Mouse (Mus musculus) liver, embryonic 14.5 days (tissue): Measurements from ENCODE around the gene Letmd1. TPM values are rescaled to one million over a fixed set of nuclear protein-coding genes. Genes with fewer than 3 reads are reported as not detected.

Experiments
- ATAC-seq: fragments of 200-750 bp; cut with Nextera tagmentation; 2 replicates; pipeline ENCODE4 v1.8.0; 2017; ENCODE audit warnings: moderate number of reproducible peaks, mild to moderate bottlenecking, moderate library complexity; ENCODE audit not compliant: insufficient read depth
- DNase-seq, 3 experiments: peaks; one replicate each; pipeline ENCODE4 v3.0.0-alpha.2; 2012 to 2013; ENCODE audit warnings: low read depth in 3 of 3, low spot score in 3 of 3
- H3K27ac ChIP-seq: fragments of 300-500 bp; sonication (generic); 2 replicates; pipeline ENCODE4 v1.5.1; 2014; ENCODE audit warnings: moderate library complexity, mild to moderate bottlenecking, control low read depth, inconsistent platforms
- H3K27me3 ChIP-seq: fragments of 300-500 bp; sonication (generic); 2 replicates; pipeline ENCODE4 v1.6.1; 2014; ENCODE audit warnings: mild to moderate bottlenecking, low read length, moderate library complexity; ENCODE audit not compliant: control insufficient read depth, insufficient read depth
- H3K36me3 ChIP-seq: fragments of 300-500 bp; sonication (generic); replicated peaks from 2 replicates; pipeline ENCODE4 v1.6.1; 2014; ENCODE audit warnings: low read depth; ENCODE audit not compliant: control insufficient read depth, insufficient read depth
- H3K4me1 ChIP-seq, 2 experiments: fragments of 200-500 bp in 1 of 2; fragments of 300-500 bp in 1 of 2; sonication (generic) in 1 of 2; replicated peaks; 2 replicates each; pipeline ENCODE4 v1.6.1; 2012 to 2014; ENCODE audit warnings: antibody characterized with exemption in 1 of 2, inconsistent platforms in 1 of 2, low read length in 1 of 2; ENCODE audit not compliant: control insufficient read depth in 2 of 2, insufficient read depth in 2 of 2
- H3K4me2 ChIP-seq: fragments of 300-500 bp; sonication (generic); 2 replicates; pipeline ENCODE4 v1.6.1; 2014; ENCODE audit warnings: low read depth, mild to moderate bottlenecking, control low read depth, moderate library complexity
- H3K4me3 ChIP-seq, 2 experiments: fragments of 200-500 bp in 1 of 2; fragments of 300-500 bp in 1 of 2; sonication (generic) in 1 of 2; 2 replicates each; pipeline ENCODE4 v1.5.1; 2012 to 2014; ENCODE audit warnings: low read depth in 2 of 2, low read length in 2 of 2, mild to moderate bottlenecking in 2 of 2, control low read depth in 1 of 2, inconsistent platforms in 1 of 2, moderate library complexity in 1 of 2; ENCODE audit not compliant: insufficient read depth in 1 of 2
- H3K9ac ChIP-seq: fragments of 300-500 bp; sonication (generic); replicated peaks from 2 replicates; pipeline ENCODE4 v1.6.1; 2014; ENCODE audit warnings: mild to moderate bottlenecking, control low read depth, moderate library complexity
- H3K9me3 ChIP-seq: fragments of 300-500 bp; sonication (generic); 2 replicates; pipeline ENCODE4 v1.6.1; 2016; ENCODE audit warnings: low read length, mixed read lengths; ENCODE audit not compliant: control insufficient read depth
- CTCF ChIP-seq: IDR thresholded peaks from 2 replicates; pipeline ENCODE4 v1.5.1; 2016; ENCODE audit warnings: antibody characterized with exemption, low read depth, control low read depth
- EP300 ChIP-seq: IDR thresholded peaks from 2 replicates; pipeline ENCODE4 v1.6.1; 2016; ENCODE audit warnings: antibody characterized with exemption, low read depth
- WGBS: fragments of 180-500 bp; shearing (Covaris S2); extraction: QIAGEN DNeasy Blood & Tissue Kit; methylation state at CpG from one replicate; pipeline ENCODE4 v1.1.7; 2014; ENCODE audit not compliant: insufficient replicate concordance; 5-methylcytosine and 5-hydroxymethylcytosine counted together
- polyA plus RNA-seq, 2 experiments: library from polyadenylated mRNA; depleted of rRNA in 1 of 2; stranded (reverse) in 1 of 2; unstranded in 1 of 2; fragments of >200 nt; fragmentation: Nextera tagmentation in 1 of 2; extraction: Ambion mirVana in 1 of 2; gene quantifications; 2 replicates each; pipeline versions ENCODE4 v1.2.1 to v1.2.3; 2012 to 2014

The Letmd1 gene
- polyA plus RNA-seq, 2 experiments, result 9.5 to 15.2 TPM

DNA sequence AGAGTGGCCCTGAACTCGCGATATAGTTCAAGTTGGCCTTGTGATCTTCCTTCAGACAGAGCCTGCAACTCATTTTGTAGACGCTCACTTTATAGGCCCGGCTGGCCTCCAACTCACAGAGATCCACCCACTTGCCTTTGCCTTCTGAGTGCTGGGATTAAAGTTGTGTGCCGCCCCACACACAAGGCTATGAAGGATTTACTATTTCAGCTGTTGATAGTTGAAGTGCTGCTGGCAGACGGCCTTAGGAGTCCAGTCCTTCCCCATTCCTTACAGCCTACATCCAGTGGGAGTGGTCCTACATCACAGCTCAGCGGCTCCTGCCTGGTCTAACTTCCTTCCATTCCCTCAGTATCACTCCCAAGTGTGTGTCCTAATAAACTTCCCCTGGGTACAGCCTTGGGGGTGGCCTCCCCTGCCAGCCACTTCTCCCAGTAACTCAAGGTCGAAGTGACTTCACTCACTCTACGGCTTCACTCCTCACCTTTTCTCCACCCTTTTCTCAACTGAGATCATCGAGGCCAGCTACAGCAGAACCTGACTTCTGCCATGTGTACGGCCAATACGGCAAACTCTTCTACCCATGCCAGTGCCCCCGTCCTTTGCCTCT, 40.4 kb upstream of the Letmd1 start:
- WGBS, result 76% methylated on average over 13 of the region's 13 CpGs
- ATAC-seq (no peak), DNase-seq (no peak)
- H3K4me1 ChIP-seq, result peaks cover 12 to 16% of the 10 kb centered on the region in 2 experiments
- TF ChIP-seq EP300 (no peak), CTCF (no peak)
- no peak overlapping the region for H3K27ac ChIP-seq
- H3K4me3 ChIP-seq, result no peak overlapping the region
- H3K9ac ChIP-seq, result no peak overlapping the region
- no peaks in the 10 kb centered on the region for H3K9me3 ChIP-seq
- no peaks in the 10 kb centered on the region for H3K36me3 ChIP-seq
- H3K27me3 ChIP-seq, result peaks cover 12% of the 10 kb centered on the region
- no peak overlapping the region for H3K4me2 ChIP-seq

DNA sequence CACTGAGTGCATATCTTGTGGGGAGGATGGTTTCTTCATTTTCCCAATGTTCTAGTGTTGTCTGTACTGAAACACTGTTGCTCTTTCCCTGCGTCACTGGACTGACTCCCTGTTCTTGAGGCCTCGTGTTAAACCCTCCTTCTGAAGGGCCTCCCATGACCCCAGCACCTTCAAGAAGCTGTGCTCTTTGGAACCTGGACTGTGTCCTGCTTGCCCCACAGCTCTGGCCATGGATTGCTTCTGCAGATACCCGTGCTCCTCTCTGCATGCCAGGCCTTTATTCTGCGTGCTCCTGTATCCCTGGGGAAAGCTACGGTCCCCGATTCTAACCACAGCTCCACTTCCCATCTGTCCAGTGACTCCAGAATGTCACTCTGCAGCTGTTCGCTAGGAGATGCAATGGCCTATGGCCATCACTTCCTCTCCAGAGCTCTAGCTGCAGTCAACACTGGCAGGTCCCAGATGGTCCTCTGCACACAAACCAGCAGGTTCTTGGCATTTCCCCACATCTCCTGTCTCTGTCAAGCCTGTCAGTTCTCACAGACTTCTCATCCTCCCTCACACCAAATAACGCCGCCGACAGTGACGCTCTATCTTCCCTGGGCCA, 38.8 kb upstream of the Letmd1 start:
- no peak overlapping the region for H3K9ac ChIP-seq
- H3K4me3 ChIP-seq, result no peak overlapping the region
- DNase-seq (no peak), ATAC-seq (no peak)
- H3K27me3 ChIP-seq, result no peaks in the 10 kb centered on the region
- peaks cover 12 to 13% of the 10 kb centered on the region in 2 experiments for H3K4me1 ChIP-seq
- WGBS, result 70% methylated on average over 11 of the region's 11 CpGs
- H3K36me3 ChIP-seq, result no peaks in the 10 kb centered on the region
- H3K27ac ChIP-seq, result no peak overlapping the region
- no peak overlapping the region for H3K4me2 ChIP-seq
- no peaks in the 10 kb centered on the region for H3K9me3 ChIP-seq
- no peak for TF ChIP-seq EP300
- no peak for TF ChIP-seq CTCF

DNA sequence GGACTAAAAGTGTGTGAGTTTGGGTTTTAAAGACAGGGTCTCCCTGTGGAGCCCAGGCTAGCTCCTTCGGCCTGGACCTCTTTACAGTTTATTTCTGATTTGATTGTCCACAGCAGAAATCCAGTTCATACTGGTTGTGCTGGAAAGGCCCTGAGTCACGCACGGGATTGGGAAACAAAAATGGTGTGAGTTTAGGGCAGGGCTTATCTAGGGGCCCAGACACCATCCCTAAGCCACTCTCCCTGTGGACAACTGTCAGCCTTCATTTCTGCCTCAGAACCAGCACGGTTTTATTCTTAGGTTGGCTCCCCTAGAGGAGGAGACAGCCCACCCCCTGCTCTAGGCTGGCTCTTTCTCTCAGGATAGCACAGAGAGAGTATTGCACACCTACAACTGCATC, 35.6 kb upstream of the Letmd1 start:
- TF ChIP-seq CTCF (no peak), EP300 (peak; percentile 66)

DNA sequence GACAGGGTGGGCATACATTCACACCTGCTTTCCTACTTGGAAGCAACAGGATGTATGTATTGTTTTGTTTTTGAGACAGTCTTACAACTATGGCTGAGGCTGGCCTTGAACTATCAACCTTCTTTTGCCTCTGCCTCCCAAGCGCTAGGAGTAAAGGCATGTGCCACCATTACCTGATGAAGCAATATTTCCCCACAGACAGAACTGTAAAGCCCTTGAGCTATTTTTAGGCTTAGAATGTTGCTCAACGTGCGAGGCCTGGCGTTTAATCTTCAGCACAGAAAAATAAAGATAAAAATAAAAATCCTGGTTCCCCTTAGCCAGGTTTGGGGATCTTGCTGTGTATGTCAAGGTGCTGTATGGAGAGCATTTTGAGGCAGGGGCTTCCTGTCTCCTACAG, 32.7 kb upstream of the Letmd1 start:
- TF ChIP-seq CTCF (no peak), EP300 (no peak)
- Histone ChIP-seq H3K4me3 (no peak overlapping the region), H3K4me2 (no peak overlapping the region), H3K27me3 (no peaks in the 10 kb centered on the region), H3K4me1 (peaks cover 12 to 16% of the 10 kb centered on the region in 2 experiments), H3K36me3 (no peaks in the 10 kb centered on the region), H3K27ac (no peak overlapping the region), H3K9me3 (no peaks in the 10 kb centered on the region), H3K9ac (no peak overlapping the region)
- no peak for DNase-seq
- no peak for ATAC-seq
- 54% methylated on average over 4 of the region's 4 CpGs for WGBS

More for the DNA sequence above, 35.6 kb upstream of the Letmd1 start:
- DNase-seq (no peak), ATAC-seq (peak; percentile 83)
- no peak overlapping the region for H3K4me3 ChIP-seq
- H3K27ac ChIP-seq, result peak overlapping the region; percentile 3
- H3K4me2 ChIP-seq, result no peak overlapping the region; the same call in 1 of the 2 replicates
- H3K9ac ChIP-seq, result peak overlapping the region; percentile 11; the same call in 1 of the 2 replicates
- H3K9me3 ChIP-seq, result no peaks in the 10 kb centered on the region
- WGBS, result 26% methylated on average over 4 of the region's 4 CpGs
- no peaks in the 10 kb centered on the region for H3K36me3 ChIP-seq
- H3K4me1 ChIP-seq, result peaks cover 12 to 16% of the 10 kb centered on the region in 2 experiments
- no peaks in the 10 kb centered on the region for H3K27me3 ChIP-seq

DNA sequence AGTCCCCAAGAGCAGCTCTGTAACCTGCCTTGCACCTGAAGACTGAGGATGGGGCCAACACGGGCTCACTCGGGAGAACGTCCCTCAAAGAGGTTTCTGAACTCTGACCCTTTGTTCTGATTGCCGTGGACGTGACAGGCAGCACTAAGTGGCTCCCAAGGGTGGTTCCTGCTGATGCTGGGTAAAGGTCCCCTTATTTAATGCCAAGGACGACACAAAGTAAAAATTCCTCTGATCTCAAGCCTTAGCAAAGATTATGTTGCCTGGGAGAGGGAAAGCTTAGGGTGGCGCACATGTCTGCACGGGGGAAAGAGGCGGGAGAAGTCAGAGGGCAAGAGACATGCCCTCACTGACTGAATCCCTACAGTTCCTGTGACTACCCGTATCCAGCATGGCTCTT, 32.3 kb upstream of the Letmd1 start:
- Histone ChIP-seq H3K4me2 (no peak overlapping the region), H3K9me3 (no peaks in the 10 kb centered on the region), H3K4me3 (no peak overlapping the region), H3K9ac (no peak overlapping the region), H3K4me1 (peaks cover 12 to 16% of the 10 kb centered on the region in 2 experiments), H3K36me3 (no peaks in the 10 kb centered on the region), H3K27me3 (no peaks in the 10 kb centered on the region), H3K27ac (no peak overlapping the region)
- DNase-seq, result no peak
- TF ChIP-seq EP300 (no peak), CTCF (no peak)
- 70% methylated on average over 10 of the region's 10 CpGs for WGBS
- ATAC-seq, result no peak
